Mouse (Mus musculus) kidney, embryonic 14.5 days (tissue): Measurements from ENCODE around the gene Rflnb. TPM values are rescaled to one million over a fixed set of nuclear protein-coding genes. Genes with fewer than 3 reads are reported as not detected.

Experiments used
- ATAC-seq: fragments of 200-750 bp; cut with Nextera tagmentation; 2 replicates; pipeline ENCODE4 v1.8.0; 2017; ENCODE audit warnings: moderate number of reproducible peaks, mild to moderate bottlenecking, moderate TSS enrichment, moderate library complexity; ENCODE audit not compliant: low FRiP score, low TSS enrichment
- H3K27ac ChIP-seq: fragments of 300-500 bp; sonication (generic); 2 replicates; pipeline ENCODE4 v1.5.1; 2014; ENCODE audit warnings: low read depth, mild to moderate bottlenecking, low read length, moderate library complexity, mixed read lengths
- H3K27me3 ChIP-seq: fragments of 300-500 bp; sonication (generic); 2 replicates; pipeline ENCODE4 v1.6.1; 2014; ENCODE audit warnings: mild to moderate bottlenecking, low read length; ENCODE audit not compliant: control insufficient read depth, insufficient read depth
- H3K36me3 ChIP-seq: fragments of 300-500 bp; sonication (generic); 2 replicates; pipeline ENCODE4 v1.6.1; 2014; ENCODE audit warnings: low read length, mixed read lengths; ENCODE audit not compliant: control insufficient read depth, insufficient read depth
- H3K4me1 ChIP-seq: fragments of 300-500 bp; sonication (generic); 2 replicates; pipeline ENCODE4 v1.6.1; 2014; ENCODE audit warnings: low read length, mixed read lengths; ENCODE audit not compliant: control insufficient read depth, insufficient read depth
- H3K4me2 ChIP-seq: fragments of 300-500 bp; sonication (generic); replicated peaks from 2 replicates; pipeline ENCODE4 v1.6.1; 2014; ENCODE audit warnings: low read depth, mild to moderate bottlenecking, low read length
- H3K4me3 ChIP-seq: fragments of 300-500 bp; sonication (generic); 2 replicates; pipeline ENCODE4 v1.5.1; 2014; ENCODE audit warnings: mild to moderate bottlenecking, low read length
- H3K9ac ChIP-seq: fragments of 300-500 bp; sonication (generic); 2 replicates; pipeline ENCODE4 v1.6.1; 2014; ENCODE audit warnings: low read depth, mild to moderate bottlenecking, low read length, moderate library complexity
- H3K9me3 ChIP-seq: fragments of 300-500 bp; sonication (generic); 2 replicates; pipeline ENCODE4 v1.6.1; 2016; ENCODE audit warnings: low read length; ENCODE audit not compliant: control insufficient read depth
- WGBS: fragments of 180-500 bp; shearing (Covaris S2); extraction: QIAGEN DNeasy Blood & Tissue Kit; methylation state at CpG from one replicate; pipeline ENCODE4 v1.1.7; 2014; 5-methylcytosine and 5-hydroxymethylcytosine counted together
- polyA plus RNA-seq: library from polyadenylated mRNA; unstranded; fragments of >200 nt; fragmentation: Nextera tagmentation; extraction: Ambion mirVana; gene quantifications from 2 replicates; pipeline ENCODE4 v1.2.1, GENCODE M21; 2014

Gene Rflnb
- polyA plus RNA-seq, 1 experiment from 2014 or later = 23.3 TPM

DNA sequence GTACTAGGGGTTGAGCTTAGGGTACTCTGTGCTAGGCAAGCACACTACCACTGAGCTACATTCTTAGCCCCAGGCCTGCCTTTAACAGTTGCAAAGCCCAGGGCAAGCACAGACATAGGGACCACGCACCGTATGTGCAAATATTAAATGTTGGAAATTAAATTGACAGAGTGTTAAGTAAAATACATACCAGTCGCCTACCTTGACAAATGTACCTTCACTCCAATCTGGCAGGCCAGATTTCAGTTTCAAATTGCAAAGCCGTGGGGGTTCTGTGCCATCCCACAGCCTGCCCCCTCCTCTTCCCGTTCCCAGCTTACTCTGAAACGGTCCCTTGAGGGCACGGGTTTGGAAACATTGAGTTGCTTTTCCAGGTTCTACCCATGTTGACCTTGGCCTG is 41.6 kb downstream of the Rflnb start:
- Histone ChIP-seq H3K27me3 (no peaks in the 10 kb centered on the region), H3K4me3 (no peak overlapping the region), H3K27ac (no peak overlapping the region), H3K4me2 (no peak overlapping the region), H3K9ac (no peak overlapping the region), H3K9me3 (no peaks in the 10 kb centered on the region), H3K4me1 (no peaks in the 10 kb centered on the region), H3K36me3 (no peaks in the 10 kb centered on the region)
- whole genome bisulfite sequencing = 70% methylated on average over 7 of the region's 7 CpGs
- ATAC-seq = no peak

DNA sequence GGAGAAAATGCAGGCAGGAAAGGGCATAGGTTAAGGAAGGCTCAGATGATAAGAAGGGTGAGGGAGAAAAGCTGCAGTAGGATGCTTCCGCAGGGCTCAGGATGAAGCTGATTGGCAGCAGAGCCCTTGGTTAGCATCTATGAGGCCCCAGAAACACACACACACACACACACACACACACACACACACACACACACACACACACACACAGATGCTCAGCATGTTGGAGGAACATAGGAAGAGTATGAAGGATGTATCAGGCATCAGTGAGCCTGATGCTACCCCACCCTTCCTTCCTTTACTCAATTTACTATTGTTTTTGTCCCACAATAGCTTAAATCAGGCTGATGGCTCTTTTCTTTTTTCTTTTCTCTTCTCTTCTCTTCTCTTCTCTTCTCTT is 43.0 kb downstream of the Rflnb start:
- Histone ChIP-seq H3K36me3 (no peaks in the 10 kb centered on the region), H3K27ac (no peak overlapping the region), H3K9me3 (no peaks in the 10 kb centered on the region), H3K4me1 (no peaks in the 10 kb centered on the region), H3K4me2 (no peak overlapping the region), H3K4me3 (no peak overlapping the region), H3K9ac (no peak overlapping the region), H3K27me3 (no peaks in the 10 kb centered on the region)
- 89% methylated on average over 1 of the region's 1 CpGs for WGBS
- ATAC-seq = no peak

GRCm38 (mm10) chr11:75983194-75983593 is 44.4 kb downstream of the Rflnb start:
- H3K4me2 ChIP-seq = no peak overlapping the region
- ATAC-seq = no peak

DNA sequence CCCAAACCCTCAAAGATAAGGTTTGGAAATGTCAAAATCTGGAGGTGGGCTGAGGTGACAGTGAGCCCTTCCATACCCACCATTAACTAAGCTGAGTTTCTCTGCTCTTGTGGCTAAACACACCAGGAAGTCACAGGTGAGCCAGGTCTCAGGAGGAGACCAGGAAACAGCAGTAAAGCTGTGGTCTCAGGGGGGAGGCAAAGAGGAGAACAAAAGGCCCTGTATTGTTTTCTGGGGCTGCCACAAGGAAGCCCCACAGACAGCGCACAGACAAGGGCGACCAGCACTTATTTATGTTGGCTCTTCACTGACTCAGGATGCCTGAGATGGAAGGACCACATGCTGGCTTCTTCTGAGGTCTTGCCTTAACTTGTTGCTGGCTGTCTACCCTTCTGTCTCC is 47.2 kb downstream of the Rflnb start:
- WGBS = 36% methylated on average over 2 of the region's 2 CpGs
- Histone ChIP-seq H3K27me3 (no peaks in the 10 kb centered on the region), H3K9ac (no peak overlapping the region), H3K4me1 (no peaks in the 10 kb centered on the region), H3K4me2 (no peak overlapping the region), H3K36me3 (no peaks in the 10 kb centered on the region), H3K4me3 (no peak overlapping the region), H3K27ac (no peak overlapping the region), H3K9me3 (no peaks in the 10 kb centered on the region)
- ATAC-seq = no peak

More at GRCm38 (mm10) chr11:75983194-75983593, 44.4 kb downstream of the Rflnb start:
- Histone ChIP-seq H3K36me3 (no peaks in the 10 kb centered on the region), H3K4me1 (no peaks in the 10 kb centered on the region), H3K27me3 (no peaks in the 10 kb centered on the region), H3K9ac (no peak overlapping the region), H3K4me3 (no peak overlapping the region), H3K27ac (no peak overlapping the region), H3K9me3 (no peaks in the 10 kb centered on the region)
- WGBS = 78% methylated on average over 4 of the region's 4 CpGs

- no peak overlapping the region for H3K27ac ChIP-seq
- ATAC-seq = no peak
- no peaks in the 10 kb centered on the region for H3K36me3 ChIP-seq
- WGBS = 73% methylated on average over 6 of the region's 6 CpGs
- no peak overlapping the region for H3K9ac ChIP-seq
- H3K9me3 ChIP-seq = no peaks in the 10 kb centered on the region
- H3K27me3 ChIP-seq = no peaks in the 10 kb centered on the region
- no peak overlapping the region for H3K4me3 ChIP-seq
- H3K4me2 ChIP-seq = no peak overlapping the region
- no peaks in the 10 kb centered on the region for H3K4me1 ChIP-seq
Measured at GRCm38 (mm10) chr11:75978051-75978450, 49.5 kb downstream of the Rflnb start.

- ATAC-seq = no peak
- H3K27ac ChIP-seq = no peak overlapping the region
- 35% methylated on average over 8 of the region's 8 CpGs for WGBS
- H3K4me3 ChIP-seq = no peak overlapping the region
- H3K4me2 ChIP-seq = no peak overlapping the region
- H3K9me3 ChIP-seq = no peaks in the 10 kb centered on the region
- H3K36me3 ChIP-seq = no peaks in the 10 kb centered on the region
- H3K9ac ChIP-seq = no peak overlapping the region
- H3K27me3 ChIP-seq = no peaks in the 10 kb centered on the region
- H3K4me1 ChIP-seq = no peaks in the 10 kb centered on the region
Measured at GRCm38 (mm10) chr11:75976748-75977147, 50.8 kb downstream of the Rflnb start.

DNA sequence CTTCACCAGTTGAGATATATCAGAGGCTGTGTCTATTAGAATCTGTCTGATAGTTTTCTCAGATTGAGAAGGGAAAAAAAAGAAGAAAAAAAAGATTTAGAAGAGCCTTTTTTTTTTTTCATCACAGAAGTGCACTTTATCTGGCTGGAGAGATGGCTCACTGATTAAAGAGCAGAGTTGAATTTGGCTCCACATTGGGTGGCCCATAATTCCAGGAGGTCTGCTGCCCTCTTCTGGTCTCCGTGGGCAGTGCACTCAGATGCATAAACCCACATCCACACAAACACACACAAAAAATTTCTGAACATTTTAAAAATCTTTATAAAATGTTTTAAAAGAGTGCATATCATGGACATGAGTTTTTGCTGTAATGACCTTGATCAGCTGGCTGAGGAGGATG is 53.6 kb downstream of the Rflnb start:
- H3K9me3 ChIP-seq = no peaks in the 10 kb centered on the region
- no peak for ATAC-seq
- H3K27me3 ChIP-seq = no peaks in the 10 kb centered on the region
- WGBS = 97% methylated on average over 1 of the region's 1 CpGs
- H3K4me2 ChIP-seq = no peak overlapping the region
- H3K36me3 ChIP-seq = no peaks in the 10 kb centered on the region
- no peak overlapping the region for H3K27ac ChIP-seq
- no peaks in the 10 kb centered on the region for H3K4me1 ChIP-seq
- no peak overlapping the region for H3K9ac ChIP-seq
- H3K4me3 ChIP-seq = no peak overlapping the region

- H3K4me3 ChIP-seq = no peak overlapping the region
- no peaks in the 10 kb centered on the region for H3K4me1 ChIP-seq
- H3K27me3 ChIP-seq = no peaks in the 10 kb centered on the region
- ATAC-seq = no peak
- no peaks in the 10 kb centered on the region for H3K9me3 ChIP-seq
- WGBS = 29% methylated on average over 7 of the region's 7 CpGs
- no peak overlapping the region for H3K4me2 ChIP-seq
- H3K27ac ChIP-seq = no peak overlapping the region
- no peak overlapping the region for H3K9ac ChIP-seq
- no peaks in the 10 kb centered on the region for H3K36me3 ChIP-seq
Measured at GRCm38 (mm10) chr11:75972916-75973567, 54.5 kb downstream of the Rflnb start.

- no peak overlapping the region for H3K27ac ChIP-seq
- no peak for ATAC-seq
- no peaks in the 10 kb centered on the region for H3K9me3 ChIP-seq
- no peak overlapping the region for H3K9ac ChIP-seq
- no peak overlapping the region for H3K4me3 ChIP-seq
- no peaks in the 10 kb centered on the region for H3K36me3 ChIP-seq
- WGBS = 87% methylated on average over 3 of the region's 3 CpGs
- no peak overlapping the region for H3K4me2 ChIP-seq
- H3K4me1 ChIP-seq = peaks cover 4% of the 10 kb centered on the region
- H3K27me3 ChIP-seq = no peaks in the 10 kb centered on the region
Measured at GRCm38 (mm10) chr11:75972188-75972587, 55.4 kb downstream of the Rflnb start.
